Mouse (Mus musculus) bone marrow macrophage, adult 2 months (primary cell): ENCODE measurements at regions not wholly inside any gene's neighbourhood (a gene's known extent, or its start where the extent isn't known, plus 50 kb on each side); places are given as distances from the start of the nearest gene placed in this dataset.

Experiments
- CTCF ChIP-seq: IDR thresholded peaks from 2 replicates; pipeline ENCODE4 v1.5.1; 2012; ENCODE audit warnings: low read depth, mild to moderate bottlenecking, low read length, moderate library complexity
- POLR2A ChIP-seq: IDR thresholded peaks from 2 replicates; pipeline ENCODE4 v1.6.1; 2012; ENCODE audit warnings: mild to moderate bottlenecking, low read depth, low read length, borderline replicate concordance

DNA sequence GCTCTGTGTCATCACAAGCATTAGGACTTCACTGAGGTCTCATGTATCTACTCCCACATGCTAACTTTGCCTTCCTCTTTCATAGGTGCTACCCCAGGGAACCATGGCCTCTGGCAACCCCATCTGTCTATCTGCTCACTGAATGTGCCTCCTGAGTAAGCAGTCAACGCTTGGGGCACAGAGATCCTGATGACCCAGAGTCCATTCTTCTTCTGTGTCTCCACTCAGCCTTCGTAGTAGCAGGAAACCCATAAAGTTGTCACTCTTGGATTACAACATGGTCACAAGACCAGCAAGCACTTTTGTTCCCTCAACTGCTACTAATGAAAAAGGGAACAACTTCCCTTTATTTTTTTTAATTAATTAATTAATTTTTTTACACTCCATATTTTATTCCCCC lies 296.2 kb downstream of the Cd47 start:
- TF ChIP-seq CTCF (no peak), POLR2A (no peak)
